Mouse (Mus musculus): ENCODE results near the gene Cadm1.

Gene Cadm1

GRCm38 (mm10) chr9:47752516-47752915 lies 222.5 kb downstream of the Cadm1 start:
- no peak for DNase-seq

GRCm38 (mm10) chr9:47753127-47753526 lies 223.2 kb downstream of the Cadm1 start:
- DNase-seq = no peak

GRCm38 (mm10) chr9:47755119-47755518 lies 225.1 kb downstream of the Cadm1 start:
- DNase-seq = no peak

DNA sequence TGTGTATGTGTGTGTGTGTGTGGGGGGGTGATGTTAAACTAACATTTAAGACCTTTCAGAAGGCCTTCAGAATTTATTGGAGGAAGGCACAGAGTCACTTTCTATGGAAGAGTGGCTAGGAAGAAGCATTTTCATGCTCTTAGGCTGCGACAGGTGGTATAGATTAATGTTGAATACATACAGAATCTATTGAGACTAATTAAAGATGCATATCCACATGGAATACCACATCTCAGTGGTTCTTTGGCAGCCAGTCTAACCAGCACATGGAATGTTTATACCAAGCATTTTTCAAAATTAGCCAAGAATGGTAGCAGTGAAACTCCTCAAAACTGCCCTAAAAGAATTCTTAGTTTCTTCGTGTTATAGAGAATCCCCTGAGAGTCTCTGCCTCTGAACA lies 227.8 kb downstream of the Cadm1 start:
- DNase-seq = no peak

DNA sequence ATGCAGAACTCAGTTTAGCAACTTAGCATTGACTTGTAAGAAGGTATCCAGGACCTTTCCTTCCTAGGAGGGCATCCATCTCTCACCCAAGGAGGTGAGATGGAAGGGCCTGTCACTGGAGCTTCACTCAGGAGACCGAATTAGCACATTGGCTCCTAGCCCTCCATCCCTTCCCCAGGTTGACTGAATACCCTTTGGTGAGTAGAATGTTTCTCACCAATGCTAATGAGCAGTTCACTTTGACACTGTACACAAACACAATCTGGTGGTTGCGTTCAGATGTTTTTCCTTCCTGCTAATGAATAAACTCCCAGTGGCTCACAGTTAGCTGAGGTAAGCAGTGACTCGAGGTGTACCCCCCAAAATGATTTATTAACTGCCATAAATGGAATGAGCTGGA lies 228.3 kb downstream of the Cadm1 start:
- DNase-seq = no peak

DNA sequence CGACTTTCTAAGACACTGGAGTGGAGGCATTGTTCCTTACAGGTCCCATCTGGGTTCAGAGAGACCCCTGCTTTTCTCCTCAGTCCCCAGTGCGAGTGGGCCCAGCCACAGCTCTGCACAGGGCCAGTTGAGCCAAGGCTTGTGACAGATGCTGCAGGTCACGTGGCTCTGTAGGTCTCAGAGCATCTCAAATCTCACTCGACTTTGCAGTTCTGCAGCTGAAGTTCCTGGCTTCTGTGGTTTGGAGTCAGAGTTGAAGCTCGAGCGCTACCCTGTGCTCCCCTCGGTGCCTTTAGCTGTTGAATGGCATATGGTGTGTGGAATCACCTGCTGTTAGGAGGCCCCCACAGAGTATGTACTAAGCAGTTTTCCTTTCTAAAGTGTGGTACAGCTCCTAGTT lies 229.8 kb downstream of the Cadm1 start:
- DNase-seq = no peak

GRCm38 (mm10) chr9:47761601-47762000 lies 231.6 kb downstream of the Cadm1 start:
- DNase-seq = no peak

DNA sequence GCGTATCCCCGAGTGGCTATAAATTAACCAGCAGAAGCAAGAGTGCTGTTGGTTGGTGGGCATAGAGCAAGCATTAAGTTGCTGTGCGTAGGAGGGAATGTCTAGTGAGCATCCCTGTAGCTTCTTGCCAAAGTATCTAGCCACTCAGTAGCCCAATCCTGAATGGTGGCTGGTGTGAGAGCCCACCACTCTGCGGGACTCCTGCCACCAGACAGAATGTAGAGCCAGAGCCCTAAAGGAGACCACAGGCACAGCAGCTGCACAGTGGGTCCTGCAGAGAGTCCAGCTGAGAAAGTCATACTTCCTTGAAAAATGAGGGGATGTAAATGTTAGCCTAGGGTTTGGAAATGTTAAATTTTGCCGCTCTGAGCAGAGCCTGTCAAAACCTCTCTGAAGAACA lies 232.9 kb downstream of the Cadm1 start:
- no peak for DNase-seq

- DNase-seq = no peak
Observed at GRCm38 (mm10) chr9:47764920-47765319, 234.9 kb downstream of the Cadm1 start.

GRCm38 (mm10) chr9:47765323-47765722 lies 235.3 kb downstream of the Cadm1 start:
- no peak for DNase-seq

DNA sequence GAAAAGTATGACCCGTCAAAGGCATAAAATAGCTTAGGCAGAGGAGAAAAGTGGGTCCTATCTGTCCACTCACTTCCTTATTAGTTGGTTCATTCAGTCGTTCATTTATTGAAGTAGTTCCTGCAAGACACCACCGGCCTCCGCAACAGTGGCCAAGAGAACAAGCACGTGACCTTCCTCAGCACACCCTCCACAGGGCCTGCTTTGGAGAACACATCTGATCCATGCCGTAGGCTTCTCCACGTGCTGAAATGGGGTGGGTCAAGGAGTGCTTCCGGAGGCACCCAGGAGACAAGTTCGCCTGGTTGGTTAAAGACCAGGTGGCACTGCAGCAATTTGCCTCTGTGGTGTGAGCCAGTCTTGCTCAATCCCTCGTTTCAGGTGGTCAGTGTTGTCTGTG lies 236.4 kb downstream of the Cadm1 start:
- no peak for DNase-seq

GRCm38 (mm10) chr9:47770836-47771235 lies 240.9 kb downstream of the Cadm1 start:
- no peak for DNase-seq

GRCm38 (mm10) chr9:47771953-47772352 lies 242.0 kb downstream of the Cadm1 start:
- no peak for DNase-seq

- no peak for DNase-seq
Observed at GRCm38 (mm10) chr9:47772750-47773149, 242.8 kb downstream of the Cadm1 start.

DNA sequence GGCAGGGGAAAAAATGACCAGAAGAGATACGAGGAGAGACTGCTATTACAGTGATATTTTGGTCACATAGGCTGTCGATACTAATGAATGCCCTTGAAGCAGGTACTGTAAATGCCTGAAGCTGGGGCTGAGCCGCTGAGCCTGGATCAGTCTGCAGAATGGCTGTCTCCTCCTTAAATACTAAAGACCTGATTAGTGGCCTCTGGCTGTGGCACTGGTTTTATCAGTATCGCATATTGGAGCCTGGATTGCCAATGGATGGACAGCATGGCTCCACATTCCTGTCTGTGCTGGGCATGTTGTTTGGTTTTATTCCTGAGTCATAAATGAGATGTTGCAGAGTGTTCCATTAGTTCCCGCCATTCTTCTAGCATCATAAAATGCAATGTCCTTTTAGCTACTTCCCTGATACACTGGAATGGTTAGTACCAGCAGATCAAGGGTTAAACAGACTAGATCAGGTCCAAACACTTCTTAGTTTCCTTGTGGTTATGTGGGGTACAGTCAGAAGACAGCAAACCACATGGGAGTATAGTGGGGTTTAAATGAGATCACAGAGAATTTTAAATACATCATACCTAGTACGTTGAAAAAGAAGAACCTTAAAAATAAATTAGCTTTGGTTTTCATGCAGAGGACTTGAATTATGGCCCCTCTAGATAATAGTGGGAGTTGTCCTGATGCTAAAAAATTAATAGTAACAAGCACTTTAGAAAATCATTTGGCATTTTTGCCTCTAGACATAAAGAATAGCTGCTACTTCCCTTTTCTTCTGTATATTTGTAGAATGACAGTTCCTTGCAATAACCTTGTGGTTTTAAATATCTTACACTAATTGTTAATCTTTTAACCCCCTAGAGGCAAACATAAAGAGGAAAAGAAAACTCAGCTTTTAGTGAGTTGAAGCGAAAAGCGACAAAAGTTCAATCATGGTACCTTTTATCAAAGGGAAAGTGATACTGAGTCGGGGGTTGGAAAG lies 247.3 kb downstream of the Cadm1 start:
- no peak for DNase-seq

DNA sequence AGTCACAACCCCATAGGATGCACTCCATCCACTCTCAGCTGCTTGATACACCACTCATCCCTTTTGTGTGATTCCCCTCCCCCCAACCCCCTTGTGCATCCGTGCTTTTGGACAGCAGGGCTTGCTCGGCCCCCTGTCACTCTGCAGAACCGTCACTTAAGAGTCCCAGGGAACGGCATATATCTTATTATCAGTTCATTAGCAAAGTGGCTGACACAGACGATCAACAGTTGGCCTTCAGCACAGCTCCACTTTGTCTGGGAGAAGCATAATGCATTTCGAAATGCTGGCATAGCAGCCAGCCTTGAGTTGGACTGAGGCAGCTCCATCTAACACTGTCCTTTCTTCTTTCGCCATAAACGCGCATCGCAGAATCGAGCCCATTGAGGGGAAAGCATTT lies 248.5 kb downstream of the Cadm1 start:
- DNase-seq = no peak

DNA sequence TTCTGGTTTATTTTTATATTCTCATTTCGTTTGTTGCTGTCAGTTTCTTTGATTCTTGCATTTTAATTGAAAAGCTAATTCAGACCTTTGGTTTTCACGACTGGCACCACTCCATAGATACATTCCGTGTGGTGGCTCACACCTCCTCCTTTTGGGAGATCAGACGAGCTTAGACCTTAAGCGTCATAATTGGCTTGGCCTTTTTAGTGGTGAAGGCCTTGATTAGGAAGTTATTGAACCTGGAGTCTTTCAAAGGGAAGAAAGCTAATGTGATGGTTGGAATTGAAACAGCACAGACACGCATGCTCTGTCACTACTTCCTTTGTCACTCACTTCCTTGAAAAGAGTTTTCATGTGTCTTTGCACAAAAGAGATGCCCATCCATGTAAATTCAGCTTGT lies 249.3 kb downstream of the Cadm1 start:
- DNase-seq = no peak

DNA sequence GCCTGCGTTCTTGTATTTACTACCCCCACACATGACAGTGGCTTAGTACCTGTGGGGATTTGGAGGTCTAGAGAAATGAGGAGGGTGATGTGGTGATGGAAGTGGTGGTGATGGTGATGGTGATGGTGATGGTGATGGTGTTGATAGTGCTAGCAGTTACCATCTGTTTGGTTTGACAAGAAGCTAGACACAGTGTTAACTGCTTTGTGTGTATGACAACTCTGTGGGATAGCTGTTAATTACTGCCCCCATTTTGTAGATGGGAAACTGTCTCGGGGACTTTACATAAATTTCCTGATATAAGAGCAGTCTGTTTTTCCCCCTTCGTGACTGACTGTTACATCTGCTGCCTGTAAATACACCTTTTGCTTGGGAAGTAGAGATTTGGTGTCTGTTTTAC lies 256.7 kb downstream of the Cadm1 start:
- DNase-seq = no peak

- no peak for DNase-seq
Observed at GRCm38 (mm10) chr9:47798478-47798877, 268.5 kb downstream of the Cadm1 start.

- no peak for DNase-seq
Observed at GRCm38 (mm10) chr9:47801242-47801641, 271.3 kb downstream of the Cadm1 start.

DNA sequence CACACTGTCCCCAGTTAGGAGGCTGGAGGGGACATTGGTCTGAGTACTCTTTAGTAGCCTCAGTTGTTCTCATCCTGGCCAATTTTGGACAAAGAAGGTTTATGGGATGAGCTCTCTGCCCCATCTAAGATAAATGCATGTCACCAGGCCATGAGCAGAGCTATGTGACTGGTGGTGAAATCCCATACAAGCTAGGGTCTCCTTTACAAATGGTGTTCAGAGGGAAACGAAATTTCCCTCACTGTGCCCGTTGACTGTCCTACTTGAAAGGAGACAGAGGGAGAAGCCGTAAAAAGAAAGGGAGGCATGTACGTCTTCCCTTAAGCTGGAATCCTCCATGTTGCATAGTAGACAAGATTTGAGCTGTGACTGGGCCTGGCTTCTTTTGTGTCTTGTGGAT lies 272.6 kb downstream of the Cadm1 start:
- no peak for DNase-seq

GRCm38 (mm10) chr9:47803531-47804105 lies 273.6 kb downstream of the Cadm1 start:
- no peak for DNase-seq

GRCm38 (mm10) chr9:47805658-47806057 lies 275.7 kb downstream of the Cadm1 start:
- no peak for DNase-seq

GRCm38 (mm10) chr9:47825668-47826067 lies 295.7 kb downstream of the Cadm1 start:
- DNase-seq = no peak

Measured in cerebellum, adult 11 months (tissue).